Mouse (Mus musculus) lung, embryonic 14.5 days (tissue): ENCODE results near the gene Mroh2a. TPM values are rescaled to one million over a fixed set of nuclear protein-coding genes. Genes with fewer than 3 reads are reported as not detected.

Source experiments
- ATAC-seq: fragments of 200-750 bp; cut with Nextera tagmentation; 2 replicates; pipeline ENCODE4 v1.8.0; 2017; ENCODE audit warnings: mild to moderate bottlenecking, moderate TSS enrichment, moderate library complexity; ENCODE audit not compliant: insufficient read depth
- DNase-seq: peaks from one replicate; pipeline ENCODE4 v3.0.0-alpha.2; 2015
- H3K27ac ChIP-seq: fragments of 300-500 bp; sonication (generic); 2 replicates; pipeline ENCODE4 v1.5.1; 2014; ENCODE audit warnings: low read depth, mild to moderate bottlenecking, moderate library complexity
- H3K27me3 ChIP-seq: fragments of 300-500 bp; sonication (generic); 2 replicates; pipeline ENCODE4 v1.6.1; 2014; ENCODE audit warnings: low read length, control low read depth; ENCODE audit not compliant: insufficient read depth
- H3K36me3 ChIP-seq: fragments of 300-500 bp; sonication (generic); 2 replicates; pipeline ENCODE4 v1.6.1; 2014; ENCODE audit warnings: control low read depth; ENCODE audit not compliant: insufficient read depth
- H3K4me1 ChIP-seq: fragments of 300-500 bp; sonication (generic); 2 replicates; pipeline ENCODE4 v1.6.1; 2014; ENCODE audit warnings: antibody characterized with exemption, control low read depth; ENCODE audit not compliant: insufficient read depth
- H3K4me2 ChIP-seq: fragments of 300-500 bp; sonication (generic); 2 replicates; pipeline ENCODE4 v1.6.1; 2014; ENCODE audit warnings: mild to moderate bottlenecking
- H3K4me3 ChIP-seq: fragments of 300-500 bp; sonication (generic); 2 replicates; pipeline ENCODE4 v1.5.1; 2014; ENCODE audit warnings: low read depth, low read length
- H3K9ac ChIP-seq: fragments of 300-500 bp; sonication (generic); 2 replicates; pipeline ENCODE4 v1.6.1; 2014
- H3K9me3 ChIP-seq: fragments of 300-500 bp; sonication (generic); 2 replicates; pipeline ENCODE4 v1.6.1; 2016; ENCODE audit warnings: low read depth, low read length, control low read depth
- CTCF ChIP-seq: IDR thresholded peaks from 2 replicates; pipeline ENCODE4 v1.5.1; 2016; ENCODE audit warnings: antibody characterized with exemption, low read depth
- WGBS: fragments of 180-500 bp; shearing (Covaris S2); extraction: QIAGEN DNeasy Blood & Tissue Kit; methylation state at CpG from one replicate; pipeline ENCODE4 v1.1.7; 2014; 5-methylcytosine and 5-hydroxymethylcytosine counted together
- polyA plus RNA-seq: library from polyadenylated mRNA; unstranded; fragments of >200 nt; fragmentation: Nextera tagmentation; extraction: Ambion mirVana; gene quantifications from 2 replicates; pipeline ENCODE4 v1.2.1, GENCODE M21; 2014

Mroh2a gene
- polyA plus RNA-seq, 1 experiment from 2014 or later: 2.1 TPM

- H3K36me3 ChIP-seq: no peaks in the 10 kb centered on the region
- no peak overlapping the region for H3K4me2 ChIP-seq
- no peaks in the 10 kb centered on the region for H3K4me1 ChIP-seq
- H3K9ac ChIP-seq: no peak overlapping the region
- peaks cover 84% of the 10 kb centered on the region for H3K9me3 ChIP-seq
- DNase-seq (no peak), ATAC-seq (no peak)
- whole genome bisulfite sequencing: 59% methylated on average over 4 of the region's 4 CpGs
- no peak for TF ChIP-seq CTCF
- no peaks in the 10 kb centered on the region for H3K27me3 ChIP-seq
- H3K4me3 ChIP-seq: no peak overlapping the region
- no peak overlapping the region for H3K27ac ChIP-seq
Observed at GRCm38 (mm10) chr1:88235894-88236415, 9.2 kb downstream of the Mroh2a start.

- H3K4me1 ChIP-seq: no peaks in the 10 kb centered on the region
- no peaks in the 10 kb centered on the region for H3K27me3 ChIP-seq
- H3K36me3 ChIP-seq: no peaks in the 10 kb centered on the region
- peaks cover 85% of the 10 kb centered on the region for H3K9me3 ChIP-seq
- H3K27ac ChIP-seq: no peak overlapping the region
- ATAC-seq: no peak
- no peak overlapping the region for H3K4me3 ChIP-seq
- no peak for DNase-seq
- TF ChIP-seq CTCF: no peak
- H3K9ac ChIP-seq: no peak overlapping the region
- 73% methylated on average over 5 of the region's 5 CpGs for WGBS
- no peak overlapping the region for H3K4me2 ChIP-seq
Observed at GRCm38 (mm10) chr1:88237311-88237710, 10.5 kb downstream of the Mroh2a start.

- no peak overlapping the region for H3K9ac ChIP-seq
- H3K9me3 ChIP-seq: peaks cover 88% of the 10 kb centered on the region
- ATAC-seq (no peak), DNase-seq (no peak)
- H3K27me3 ChIP-seq: no peaks in the 10 kb centered on the region
- no peak for TF ChIP-seq CTCF
- H3K27ac ChIP-seq: no peak overlapping the region
- no peak overlapping the region for H3K4me3 ChIP-seq
- no peak overlapping the region for H3K4me2 ChIP-seq
- no peaks in the 10 kb centered on the region for H3K36me3 ChIP-seq
- no peaks in the 10 kb centered on the region for H3K4me1 ChIP-seq
- WGBS: 69% methylated on average over 6 of the region's 6 CpGs
Observed at GRCm38 (mm10) chr1:88238771-88239170, 12.0 kb downstream of the Mroh2a start.

GRCm38 (mm10) chr1:88240072-88240471, 13.3 kb downstream of the Mroh2a start:
- no peak for DNase-seq
- Histone ChIP-seq H3K4me2 (no peak overlapping the region), H3K36me3 (no peaks in the 10 kb centered on the region), H3K4me3 (no peak overlapping the region), H3K27ac (no peak overlapping the region), H3K27me3 (no peaks in the 10 kb centered on the region), H3K4me1 (no peaks in the 10 kb centered on the region), H3K9ac (no peak overlapping the region), H3K9me3 (peaks cover 88% of the 10 kb centered on the region)
- TF ChIP-seq CTCF: no peak
- WGBS: 71% methylated on average over 5 of the region's 5 CpGs
- no peak for ATAC-seq

- no peaks in the 10 kb centered on the region for H3K27me3 ChIP-seq
- peak; percentile 6; the same call in 1 of the 2 replicates for ATAC-seq
- H3K9ac ChIP-seq: no peak overlapping the region
- H3K4me2 ChIP-seq: no peak overlapping the region
- DNase-seq: no peak
- no peak overlapping the region for H3K4me3 ChIP-seq
- H3K36me3 ChIP-seq: no peaks in the 10 kb centered on the region
- no peak overlapping the region for H3K27ac ChIP-seq
- H3K9me3 ChIP-seq: peaks cover 87% of the 10 kb centered on the region
- no peak for TF ChIP-seq CTCF
- 66% methylated on average over 4 of the region's 4 CpGs for WGBS
- H3K4me1 ChIP-seq: no peaks in the 10 kb centered on the region
Observed at GRCm38 (mm10) chr1:88240579-88240978, 13.8 kb downstream of the Mroh2a start.

GRCm38 (mm10) chr1:88243861-88244260, 17.1 kb downstream of the Mroh2a start:
- Histone ChIP-seq H3K4me1 (no peaks in the 10 kb centered on the region), H3K36me3 (no peaks in the 10 kb centered on the region), H3K9me3 (peaks cover 94% of the 10 kb centered on the region), H3K4me2 (no peak overlapping the region), H3K27me3 (no peaks in the 10 kb centered on the region), H3K27ac (no peak overlapping the region), H3K9ac (no peak overlapping the region), H3K4me3 (no peak overlapping the region)
- DNase-seq (no peak), ATAC-seq (no peak)
- 57% methylated on average over 5 of the region's 5 CpGs for WGBS
- TF ChIP-seq CTCF: no peak

DNA sequence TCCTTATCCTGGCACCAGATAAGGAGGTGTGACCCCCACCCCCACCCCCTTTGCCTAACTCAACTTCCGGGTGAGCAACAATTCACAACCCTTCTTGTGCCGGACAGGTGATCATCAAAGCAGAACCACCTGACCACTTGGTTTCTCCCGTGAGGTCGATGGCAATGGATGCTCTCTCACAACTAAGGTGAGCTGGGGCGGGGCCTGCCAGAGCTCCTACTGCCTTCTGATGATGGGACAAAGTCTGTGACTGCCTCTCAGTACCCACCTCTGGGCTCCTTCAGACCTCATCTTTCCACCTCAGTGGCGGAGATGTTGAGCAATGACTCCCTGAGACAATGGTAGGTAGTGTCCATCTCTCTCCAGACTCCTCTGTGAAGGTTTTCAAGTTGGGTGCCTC, 19.1 kb downstream of the Mroh2a start:
- ATAC-seq (no peak), DNase-seq (no peak)
- peaks cover 94% of the 10 kb centered on the region for H3K9me3 ChIP-seq
- H3K27ac ChIP-seq: no peak overlapping the region
- no peaks in the 10 kb centered on the region for H3K4me1 ChIP-seq
- whole genome bisulfite sequencing: 76% methylated on average over 6 of the region's 6 CpGs
- H3K4me3 ChIP-seq: no peak overlapping the region
- H3K9ac ChIP-seq: no peak overlapping the region
- no peaks in the 10 kb centered on the region for H3K27me3 ChIP-seq
- no peaks in the 10 kb centered on the region for H3K36me3 ChIP-seq
- TF ChIP-seq CTCF: no peak
- no peak overlapping the region for H3K4me2 ChIP-seq

- no peak for DNase-seq
- no peak overlapping the region for H3K27ac ChIP-seq
- no peaks in the 10 kb centered on the region for H3K4me1 ChIP-seq
- H3K4me3 ChIP-seq: no peak overlapping the region
- no peak overlapping the region for H3K4me2 ChIP-seq
- no peak overlapping the region for H3K9ac ChIP-seq
- no peaks in the 10 kb centered on the region for H3K36me3 ChIP-seq
- peaks cover 94% of the 10 kb centered on the region for H3K9me3 ChIP-seq
- no peak for ATAC-seq
- WGBS: 45% methylated on average over 6 of the region's 6 CpGs
- no peak for TF ChIP-seq CTCF
- H3K27me3 ChIP-seq: no peaks in the 10 kb centered on the region
Observed at GRCm38 (mm10) chr1:88246386-88246785, 19.6 kb downstream of the Mroh2a start.
